Mouse (Mus musculus) left cerebral cortex, postnatal 10 days (tissue): Measurements from ENCODE around the gene Atp13a2. TPM values are rescaled to one million over a fixed set of nuclear protein-coding genes. Genes with fewer than 3 reads are reported as not detected.

Experiments
- DNase-seq, 2 experiments: peaks; one replicate each; pipeline ENCODE4 v3.0.0; 2021 to 2022; ENCODE audit warnings: low spot score in 2 of 2, mixed read lengths in 1 of 2; ENCODE audit errors: extremely low spot score in 1 of 2
- intact Hi-C: fragments of 180-260 bp; cut with DNase I; formaldehyde crosslinking; loops from one replicate; pipeline ENCODE4 v1.15.1; 2025
- total RNA-seq, 2 experiments: library from RNA; stranded (reverse); gene quantifications; 2 replicates each; pipeline ENCODE4 v1.2.3; 2021

Gene Atp13a2
- total RNA-seq, result 100 to 1,000 TPM; 241 to 250 TPM

- peak; percentile 90 to 95 for DNase-seq
- intact Hi-C loops, result no loop called here
Observed at GRCm38 (mm10) chr4:140986711-140987395, at the start of gene Atp13a2. Gene Atp13a2, plus strand, starts transcription at chr4:140986873.

- intact Hi-C loops, result no loop called here
- DNase-seq, result no peak
Observed at GRCm38 (mm10) chr4:140944356-140944755, 42.3 kb upstream of the Atp13a2 start.

- intact Hi-C loops, result no loop called here
- DNase-seq, result no peak
Observed at GRCm38 (mm10) chr4:140944961-140945442, 41.7 kb upstream of the Atp13a2 start.

- intact Hi-C loops, result no loop called here
- no peak for DNase-seq
Observed at GRCm38 (mm10) chr4:140945571-140945970, 41.1 kb upstream of the Atp13a2 start.

GRCm38 (mm10) chr4:140946048-140946447 is 40.6 kb upstream of the Atp13a2 start:
- intact Hi-C loops, result no loop called here
- no peak for DNase-seq

DNA sequence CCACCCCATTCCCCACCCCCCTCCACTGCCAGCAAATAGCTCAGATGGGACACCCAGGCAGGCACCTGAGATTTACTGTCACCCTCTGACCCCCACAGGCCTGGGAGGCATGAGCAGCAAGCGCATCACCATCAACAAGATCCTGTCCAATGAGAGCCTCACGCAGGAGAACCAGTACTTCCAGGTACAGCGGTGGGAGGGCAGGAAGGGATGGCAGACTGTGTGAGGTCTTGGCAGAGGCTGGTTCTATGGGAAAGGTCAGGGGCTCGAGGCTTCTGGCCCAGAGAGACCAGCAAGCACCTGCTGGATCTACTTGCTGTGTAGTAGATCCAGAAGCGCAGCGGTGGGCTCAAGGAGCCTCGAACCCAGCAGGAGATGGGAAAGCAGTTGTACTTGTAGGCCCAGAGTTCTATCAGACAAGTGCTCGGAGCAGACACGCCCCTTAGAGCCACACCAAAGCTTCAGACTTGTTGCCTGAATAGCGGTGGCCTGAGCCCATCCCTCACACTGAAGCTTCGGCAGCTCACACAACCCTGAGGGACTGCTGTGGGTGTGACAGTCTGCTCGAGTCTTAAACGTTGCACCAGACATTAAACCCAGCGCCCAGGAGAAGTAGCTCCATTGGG is 40.0 kb upstream of the Atp13a2 start:
- intact Hi-C loops, result no loop called here
- no peak for DNase-seq

- intact Hi-C loops, result no loop called here
Observed at GRCm38 (mm10) chr4:140947487-140948440, 38.9 kb upstream of the Atp13a2 start.

GRCm38 (mm10) chr4:140948481-140948880 is 38.2 kb upstream of the Atp13a2 start:
- no peak for DNase-seq
- intact Hi-C loops, result no loop called here

More at GRCm38 (mm10) chr4:140947487-140948440, 38.9 kb upstream of the Atp13a2 start:
- no peak for DNase-seq

DNA sequence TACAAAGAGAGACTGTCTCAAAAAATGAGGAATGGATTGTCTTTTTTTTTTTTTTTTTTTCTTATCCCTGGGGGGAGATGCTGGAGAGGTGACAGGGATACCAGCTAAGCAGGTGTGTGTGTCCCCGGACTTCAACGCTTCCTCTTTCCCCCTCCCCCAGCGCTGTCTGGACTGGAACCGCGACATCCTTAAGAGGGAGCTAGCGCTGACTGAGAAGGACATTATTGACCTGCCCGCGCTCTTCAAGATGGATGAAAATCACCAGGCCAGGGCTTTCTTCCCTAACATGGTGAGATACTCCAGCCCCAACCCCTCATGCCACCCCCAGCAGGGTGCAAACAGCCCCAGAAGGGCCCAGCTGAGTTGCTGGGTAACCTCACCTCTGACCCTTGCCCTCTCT is 37.6 kb upstream of the Atp13a2 start:
- DNase-seq, result no peak
- intact Hi-C loops, result no loop called here

- intact Hi-C loops, result no loop called here
- DNase-seq, result no peak
Observed at GRCm38 (mm10) chr4:140949616-140950015, 37.1 kb upstream of the Atp13a2 start.

DNA sequence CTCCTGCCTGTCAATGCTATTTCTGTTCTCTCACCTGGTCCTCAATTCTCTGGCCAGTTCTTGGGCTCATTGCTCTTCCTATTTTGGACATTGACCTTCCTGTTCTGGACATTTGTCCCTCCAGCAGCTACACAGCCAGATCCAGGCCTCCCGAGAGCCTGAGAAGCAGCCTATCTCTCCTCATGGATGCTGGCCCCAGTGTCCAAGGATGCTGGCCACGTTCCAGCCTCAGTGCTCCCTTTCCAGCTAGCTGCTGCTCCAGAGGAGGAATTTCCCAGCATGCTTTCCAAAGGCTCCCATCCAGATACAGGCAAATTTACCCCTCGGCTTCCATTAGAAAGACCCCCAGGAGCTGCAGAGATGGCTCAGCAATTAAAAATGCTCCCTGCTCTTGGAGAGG is 36.1 kb upstream of the Atp13a2 start:
- no peak for DNase-seq
- intact Hi-C loops, result no loop called here

- intact Hi-C loops, result no loop called here
- DNase-seq, result no peak
Observed at GRCm38 (mm10) chr4:140951861-140952641, 34.6 kb upstream of the Atp13a2 start.

- intact Hi-C loops, result loop anchor here (5.0 kb wide), 3 partner anchors 50 to 275 kb away; partner anchors contain the start of gene Padi2
- DNase-seq, result no peak
Observed at GRCm38 (mm10) chr4:140957131-140957702, 29.5 kb upstream of the Atp13a2 start.

DNA sequence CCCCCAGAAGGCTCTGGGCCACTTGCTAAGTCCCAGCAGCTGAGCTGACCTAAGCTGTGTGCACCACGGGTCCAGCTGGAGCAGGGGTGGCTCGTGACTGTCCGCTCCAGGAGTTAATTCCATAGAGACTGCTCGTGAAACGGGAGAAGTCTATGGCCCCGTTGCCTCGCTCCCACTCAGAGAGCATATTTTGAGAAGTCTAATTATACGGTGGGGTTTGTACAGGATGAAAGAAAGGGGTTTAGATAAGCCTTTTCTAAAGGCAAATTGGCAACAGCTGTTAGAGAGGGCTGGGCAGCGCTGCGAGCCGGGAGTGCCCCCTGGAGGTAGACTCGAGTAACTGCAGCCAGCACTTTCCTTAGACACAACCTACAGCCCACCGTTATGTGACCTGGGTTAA is 28.9 kb upstream of the Atp13a2 start:
- DNase-seq, result peak; percentile 78 to 79
- intact Hi-C loops, result loop anchor here (5.0 kb wide), 3 partner anchors 50 to 275 kb away; partner anchors contain the start of gene Padi2

- no peak for DNase-seq
- intact Hi-C loops, result loop anchor here (5.0 kb wide), 3 partner anchors 51 to 276 kb away; partner anchors contain the start of gene Padi2
Observed at GRCm38 (mm10) chr4:140958319-140958718, 28.4 kb upstream of the Atp13a2 start.

GRCm38 (mm10) chr4:140959128-140959679 is 27.5 kb upstream of the Atp13a2 start:
- intact Hi-C loops, result loop anchor here (5.0 kb wide), 3 partner anchors 52 to 277 kb away; partner anchors contain the start of gene Padi2
- no peak for DNase-seq

DNA sequence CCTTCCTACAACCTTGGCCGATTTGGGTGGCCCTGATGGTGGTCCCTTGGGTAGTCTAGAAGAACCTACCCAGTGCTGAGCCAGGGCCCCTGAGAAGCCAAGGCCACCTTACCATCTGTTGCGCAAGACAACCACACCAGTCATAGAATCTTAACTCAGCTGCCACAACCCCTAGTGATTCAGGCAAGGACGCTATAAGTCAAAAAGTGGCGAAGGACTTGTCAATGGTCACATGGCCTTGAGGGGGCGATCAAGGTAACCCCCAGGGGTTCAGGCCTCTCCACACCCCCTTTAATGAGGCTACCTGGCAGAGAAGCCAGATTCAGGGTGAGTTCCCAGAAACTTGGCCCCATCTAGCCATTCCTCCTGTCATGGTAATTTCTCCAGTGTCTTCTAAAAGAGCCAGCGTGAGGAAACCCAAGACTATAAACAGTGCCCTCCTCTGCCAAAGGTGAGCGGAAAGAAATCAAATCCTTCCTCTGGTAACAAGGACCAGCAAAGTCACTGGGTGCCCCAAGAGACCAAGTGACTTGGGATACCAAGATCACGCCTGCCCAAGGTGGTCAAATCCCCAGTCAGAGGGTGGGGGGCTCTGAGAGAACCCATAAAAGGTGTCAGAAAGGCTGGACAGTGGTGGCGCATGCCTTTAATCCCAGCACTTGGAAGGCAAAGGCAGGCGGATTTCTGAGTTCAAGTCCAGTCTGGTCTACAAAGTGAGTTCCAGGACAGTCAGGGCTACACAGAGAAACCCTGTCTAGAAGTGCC is 26.8 kb upstream of the Atp13a2 start:
- DNase-seq, result no peak
- intact Hi-C loops, result loop anchor here (5.0 kb wide), 3 partner anchors 53 to 278 kb away; partner anchors contain the start of gene Padi2
